Mouse (Mus musculus) cortical plate, adult 2 months (tissue): ENCODE results near the gene Arhgef25.

Source experiments
- CTCF ChIP-seq: fragments of 200-500 bp; IDR thresholded peaks from 2 replicates; pipeline ENCODE4 v1.5.1; 2011; ENCODE audit warnings: mild to moderate bottlenecking, control low read depth, low read length; ENCODE audit not compliant: insufficient read depth; ENCODE audit errors: extremely low read depth
- POLR2A ChIP-seq: fragments of 200-500 bp; IDR thresholded peaks from 2 replicates; pipeline ENCODE4 v1.6.1; 2011; ENCODE audit warnings: mild to moderate bottlenecking, low read length, control low read depth; ENCODE audit not compliant: insufficient read depth; ENCODE audit errors: extremely low read depth

DNA sequence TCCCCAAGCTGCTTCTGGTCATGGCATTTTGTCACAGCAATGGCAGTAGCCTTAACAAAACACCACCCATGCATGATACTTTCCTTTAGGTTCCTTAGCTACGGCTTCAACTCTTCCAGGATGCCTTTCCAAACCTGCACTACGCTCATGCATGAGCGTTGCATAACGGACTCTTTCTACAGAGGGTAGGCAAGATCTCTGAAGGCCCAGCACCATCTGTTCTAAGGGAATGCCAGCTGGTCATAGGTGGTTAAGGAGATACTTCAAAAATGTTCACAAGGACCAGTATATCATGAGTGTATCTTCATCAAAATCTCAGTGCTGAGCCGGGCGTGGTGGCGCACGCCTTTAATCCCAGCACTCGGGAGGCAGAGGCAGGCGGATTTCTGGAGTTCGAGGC, 26.6 kb upstream of the Arhgef25 start:
- TF ChIP-seq POLR2A, result no peak
- TF ChIP-seq CTCF, result no peak
